Mouse (Mus musculus): Measurements from ENCODE around the gene Tmem135.

Tmem135 gene

GRCm38 (mm10) chr7:89418127-89418653 lies 14.2 kb upstream of the Tmem135 start:
- no peak for DNase-seq (ENCODE audit: low read depth, low spot score)

GRCm38 (mm10) chr7:89417707-89418106 lies 13.7 kb upstream of the Tmem135 start:
- DNase-seq (ENCODE audit: low read depth, low spot score), result no peak

- DNase-seq (ENCODE audit: low read depth, low spot score), result no peak
Observed at GRCm38 (mm10) chr7:89416027-89416426, 12.0 kb upstream of the Tmem135 start.

GRCm38 (mm10) chr7:89412094-89412493 lies 8.1 kb upstream of the Tmem135 start:
- DNase-seq (ENCODE audit: low read depth, low spot score), result no peak

- DNase-seq (ENCODE audit: low read depth, low spot score), result no peak
Observed at GRCm38 (mm10) chr7:89411346-89411745, 7.3 kb upstream of the Tmem135 start.

- DNase-seq (ENCODE audit: low read depth, low spot score), result peak; percentile 18
Observed at GRCm38 (mm10) chr7:89410294-89410693, 6.3 kb upstream of the Tmem135 start.

- DNase-seq (ENCODE audit: low read depth, low spot score), result no peak
Observed at GRCm38 (mm10) chr7:89407006-89407940, 3.3 kb upstream of the Tmem135 start.

- DNase-seq (ENCODE audit: low read depth, low spot score), result no peak
Observed at GRCm38 (mm10) chr7:89406011-89406410, 2.0 kb upstream of the Tmem135 start.

- DNase-seq (ENCODE audit: low read depth, low spot score), result peak; percentile 53
Observed at GRCm38 (mm10) chr7:89404734-89405440, 865 bp upstream of the Tmem135 start.

- peak; percentile 85 for DNase-seq (ENCODE audit: low read depth, low spot score)
Observed at GRCm38 (mm10) chr7:89403053-89403972, 709 bp downstream of the Tmem135 start.

GRCm38 (mm10) chr7:89401936-89402335 lies 2.1 kb downstream of the Tmem135 start:
- no peak for DNase-seq (ENCODE audit: low read depth, low spot score)

GRCm38 (mm10) chr7:89401136-89401858 lies 2.7 kb downstream of the Tmem135 start:
- no peak for DNase-seq (ENCODE audit: low read depth, low spot score)

- DNase-seq (ENCODE audit: low read depth, low spot score), result no peak
Observed at GRCm38 (mm10) chr7:89400721-89401120, 3.3 kb downstream of the Tmem135 start.

GRCm38 (mm10) chr7:89397837-89398534 lies 6.0 kb downstream of the Tmem135 start:
- DNase-seq (ENCODE audit: low read depth, low spot score), result peak; percentile 15

GRCm38 (mm10) chr7:89396386-89396785 lies 7.6 kb downstream of the Tmem135 start:
- no peak for DNase-seq (ENCODE audit: low read depth, low spot score)

GRCm38 (mm10) chr7:89395399-89395798 lies 8.6 kb downstream of the Tmem135 start:
- no peak for DNase-seq (ENCODE audit: low read depth, low spot score)

- DNase-seq (ENCODE audit: low read depth, low spot score), result no peak
Observed at GRCm38 (mm10) chr7:89392825-89393224, 11.2 kb downstream of the Tmem135 start.

- no peak for DNase-seq (ENCODE audit: low read depth, low spot score)
Observed at GRCm38 (mm10) chr7:89392388-89392787, 11.6 kb downstream of the Tmem135 start.

GRCm38 (mm10) chr7:89391831-89392230 lies 12.2 kb downstream of the Tmem135 start:
- DNase-seq (ENCODE audit: low read depth, low spot score), result no peak

- DNase-seq (ENCODE audit: low read depth, low spot score), result no peak
Observed at GRCm38 (mm10) chr7:89391281-89391680, 12.7 kb downstream of the Tmem135 start.
